Mouse (Mus musculus) fat pad, adult 2 months (tissue): Measurements from ENCODE around the gene Ciapin1.

Source experiments
- DNase-seq: peaks from one replicate; pipeline ENCODE4 v3.0.0-alpha.2; 2011; ENCODE audit warnings: low read depth, low spot score; ENCODE audit errors: extremely low read depth

Gene Ciapin1

GRCm38 (mm10) chr8:94781155-94781837 lies 56.9 kb downstream of the Ciapin1 start:
- DNase-seq: no peak

GRCm38 (mm10) chr8:94780491-94781154 lies 57.5 kb downstream of the Ciapin1 start:
- no peak for DNase-seq

- DNase-seq: no peak
These were observed 58.4 kb downstream of the Ciapin1 start for GRCm38 (mm10) chr8:94779534-94780294.

GRCm38 (mm10) chr8:94778895-94779533 lies 59.1 kb downstream of the Ciapin1 start:
- DNase-seq: no peak

GRCm38 (mm10) chr8:94778473-94778872 lies 59.7 kb downstream of the Ciapin1 start:
- no peak for DNase-seq

GRCm38 (mm10) chr8:94778036-94778435 lies 60.1 kb downstream of the Ciapin1 start:
- DNase-seq: no peak

GRCm38 (mm10) chr8:94776346-94776745 lies 61.8 kb downstream of the Ciapin1 start:
- no peak for DNase-seq

- DNase-seq: no peak
These were observed 63.6 kb downstream of the Ciapin1 start for GRCm38 (mm10) chr8:94774601-94775000.

GRCm38 (mm10) chr8:94773700-94774171 lies 64.4 kb downstream of the Ciapin1 start:
- DNase-seq: no peak

- DNase-seq: no peak
These were observed 65.1 kb downstream of the Ciapin1 start for GRCm38 (mm10) chr8:94773048-94773447.

- no peak for DNase-seq
These were observed 66.1 kb downstream of the Ciapin1 start, which contains the start of gene Cx3cl1 for GRCm38 (mm10) chr8:94771941-94772670. TSS of gene Cx3cl1 (plus strand) at chr8:94772009.

- DNase-seq: no peak
These were observed 67.2 kb downstream of the Ciapin1 start for GRCm38 (mm10) chr8:94770945-94771344.
